Mouse (Mus musculus) WW6 (cell line): Measurements from ENCODE around the gene Vmn2r68.

Source experiments
- DNase-seq: peaks from one replicate; pipeline ENCODE4 v3.0.0-alpha.2; 2013; ENCODE audit warnings: low read depth, low spot score

Vmn2r68 gene

DNA sequence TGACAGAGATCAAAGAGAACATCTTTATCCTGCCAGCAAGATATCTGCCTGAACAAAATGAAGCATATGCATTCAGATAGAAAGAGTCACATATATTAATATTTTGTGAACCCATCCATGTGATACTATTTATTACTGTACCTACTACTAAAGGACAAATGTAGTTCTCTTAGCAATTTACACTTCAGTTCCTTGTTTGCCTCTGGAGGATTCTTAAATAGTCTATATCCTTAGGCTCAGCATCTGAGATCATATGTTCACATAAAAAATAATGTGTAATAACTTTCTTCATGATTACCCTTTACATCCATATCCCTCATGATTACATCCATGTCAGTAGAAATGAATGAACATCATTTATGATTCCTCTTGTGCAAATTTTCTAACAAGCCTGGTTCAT is at the start of gene Vmn2r68:
TSS of gene Vmn2r68 (minus strand) at position 101 of the 400 bp plus-strand sequence.
- DNase-seq, result no peak
